Mouse (Mus musculus) liver, embryonic 16.5 days (tissue): ENCODE measurements at regions not wholly inside any gene's neighbourhood (a gene's known extent, or its start where the extent isn't known, plus 50 kb on each side); places are given as distances from the start of the nearest gene placed in this dataset.

Experiments used
- ATAC-seq: fragments of 200-750 bp; cut with Nextera tagmentation; 2 replicates; pipeline ENCODE4 v1.8.0; 2017; ENCODE audit warnings: low read depth, mild to moderate bottlenecking, moderate number of reproducible peaks, moderate library complexity
- H3K27ac ChIP-seq: fragments of 300-500 bp; sonication (generic); 2 replicates; pipeline ENCODE4 v1.5.1; 2014; ENCODE audit warnings: mild to moderate bottlenecking, low read length
- H3K27me3 ChIP-seq: fragments of 300-500 bp; sonication (generic); 2 replicates; pipeline ENCODE4 v1.6.1; 2014; ENCODE audit warnings: low read depth, low read length, mixed read lengths; ENCODE audit not compliant: control insufficient read depth, insufficient read depth
- H3K36me3 ChIP-seq: fragments of 300-500 bp; sonication (generic); 2 replicates; pipeline ENCODE4 v1.6.1; 2014; ENCODE audit warnings: mild to moderate bottlenecking; ENCODE audit not compliant: control insufficient read depth, insufficient read depth
- H3K4me1 ChIP-seq: fragments of 300-500 bp; sonication (generic); 2 replicates; pipeline ENCODE4 v1.6.1; 2014; ENCODE audit warnings: low read depth, low read length, mixed read lengths; ENCODE audit not compliant: control insufficient read depth
- H3K4me2 ChIP-seq: fragments of 300-500 bp; sonication (generic); 2 replicates; pipeline ENCODE4 v1.6.1; 2014; ENCODE audit warnings: low read depth, low read length, mixed read lengths
- H3K4me3 ChIP-seq: fragments of 300-500 bp; sonication (generic); 2 replicates; pipeline ENCODE4 v1.5.1; 2014; ENCODE audit warnings: low read depth, mild to moderate bottlenecking, low read length
- H3K9ac ChIP-seq: fragments of 300-500 bp; sonication (generic); 2 replicates; pipeline ENCODE4 v1.6.1; 2014; ENCODE audit warnings: low read depth, low read length
- H3K9me3 ChIP-seq: fragments of 300-500 bp; sonication (generic); replicated peaks from 2 replicates; pipeline ENCODE4 v1.6.1; 2016; ENCODE audit warnings: low read length; ENCODE audit not compliant: control insufficient read depth
- WGBS: fragments of 180-500 bp; shearing (Covaris S2); extraction: QIAGEN DNeasy Blood & Tissue Kit; methylation state at CpG from one replicate; pipeline ENCODE4 v1.1.7; 2014; ENCODE audit not compliant: insufficient replicate concordance; 5-methylcytosine and 5-hydroxymethylcytosine counted together

- Histone ChIP-seq H3K4me3 (no peak overlapping the region), H3K36me3 (no peaks in the 10 kb centered on the region), H3K4me1 (no peaks in the 10 kb centered on the region), H3K27ac (no peak overlapping the region), H3K9ac (no peak overlapping the region), H3K4me2 (no peak overlapping the region), H3K27me3 (no peaks in the 10 kb centered on the region), H3K9me3 (no peaks in the 10 kb centered on the region)
- 53% methylated on average over 9 of the region's 9 CpGs for WGBS
- no peak for ATAC-seq
Measured at GRCm38 (mm10) chr1:72002471-72003116, 209.5 kb downstream of the Mreg start.

GRCm38 (mm10) chr1:72000741-72001140, 211.4 kb downstream of the Mreg start:
- no peaks in the 10 kb centered on the region for H3K27me3 ChIP-seq
- ATAC-seq = no peak
- no peaks in the 10 kb centered on the region for H3K4me1 ChIP-seq
- no peak overlapping the region for H3K4me2 ChIP-seq
- no peak overlapping the region for H3K9ac ChIP-seq
- no peaks in the 10 kb centered on the region for H3K36me3 ChIP-seq
- H3K4me3 ChIP-seq = no peak overlapping the region
- H3K9me3 ChIP-seq = no peaks in the 10 kb centered on the region
- H3K27ac ChIP-seq = no peak overlapping the region
- WGBS = 66% methylated on average over 2 of the region's 2 CpGs

- H3K36me3 ChIP-seq = no peaks in the 10 kb centered on the region
- no peaks in the 10 kb centered on the region for H3K27me3 ChIP-seq
- H3K4me1 ChIP-seq = no peaks in the 10 kb centered on the region
- no peak overlapping the region for H3K4me3 ChIP-seq
- H3K4me2 ChIP-seq = no peak overlapping the region
- no peak for ATAC-seq
- H3K9me3 ChIP-seq = no peaks in the 10 kb centered on the region
- H3K9ac ChIP-seq = no peak overlapping the region
- 43% methylated on average over 2 of the region's 2 CpGs for WGBS
- no peak overlapping the region for H3K27ac ChIP-seq
Measured at GRCm38 (mm10) chr1:71996828-71997227, 215.3 kb downstream of the Mreg start.

- no peak overlapping the region for H3K9ac ChIP-seq
- H3K4me1 ChIP-seq = no peaks in the 10 kb centered on the region
- ATAC-seq = no peak
- no peaks in the 10 kb centered on the region for H3K9me3 ChIP-seq
- no peak overlapping the region for H3K4me2 ChIP-seq
- H3K27me3 ChIP-seq = no peaks in the 10 kb centered on the region
- H3K27ac ChIP-seq = no peak overlapping the region
- 78% methylated on average over 7 of the region's 7 CpGs for WGBS
- H3K4me3 ChIP-seq = no peak overlapping the region
- no peaks in the 10 kb centered on the region for H3K36me3 ChIP-seq
Measured at GRCm38 (mm10) chr1:71996234-71996619, 215.9 kb downstream of the Mreg start.

GRCm38 (mm10) chr1:71995573-71996233, 216.4 kb downstream of the Mreg start:
- Histone ChIP-seq H3K9me3 (no peaks in the 10 kb centered on the region), H3K4me1 (no peaks in the 10 kb centered on the region), H3K4me2 (no peak overlapping the region), H3K4me3 (no peak overlapping the region), H3K27ac (no peak overlapping the region), H3K27me3 (no peaks in the 10 kb centered on the region), H3K36me3 (no peaks in the 10 kb centered on the region), H3K9ac (no peak overlapping the region)
- WGBS = 72% methylated on average over 16 of the region's 16 CpGs
- ATAC-seq = no peak

- Histone ChIP-seq H3K4me3 (no peak overlapping the region), H3K9ac (no peak overlapping the region), H3K4me2 (no peak overlapping the region), H3K4me1 (no peaks in the 10 kb centered on the region), H3K9me3 (no peaks in the 10 kb centered on the region), H3K27me3 (no peaks in the 10 kb centered on the region), H3K36me3 (no peaks in the 10 kb centered on the region), H3K27ac (no peak overlapping the region)
- ATAC-seq = no peak
- 80% methylated on average over 3 of the region's 3 CpGs for WGBS
Measured at GRCm38 (mm10) chr1:71990936-71991335, 221.2 kb downstream of the Mreg start.

- Histone ChIP-seq H3K4me3 (no peak overlapping the region), H3K9ac (no peak overlapping the region), H3K9me3 (no peaks in the 10 kb centered on the region), H3K27me3 (no peaks in the 10 kb centered on the region), H3K4me1 (no peaks in the 10 kb centered on the region), H3K36me3 (no peaks in the 10 kb centered on the region), H3K4me2 (no peak overlapping the region), H3K27ac (no peak overlapping the region)
- WGBS = 65% methylated on average over 3 of the region's 3 CpGs
- no peak for ATAC-seq
Measured at GRCm38 (mm10) chr1:71988086-71988485, 224.0 kb downstream of the Mreg start.

GRCm38 (mm10) chr1:71986047-71986446, 226.1 kb downstream of the Mreg start:
- Histone ChIP-seq H3K9ac (no peak overlapping the region), H3K4me2 (no peak overlapping the region), H3K27ac (no peak overlapping the region), H3K27me3 (no peaks in the 10 kb centered on the region), H3K4me1 (no peaks in the 10 kb centered on the region), H3K9me3 (no peaks in the 10 kb centered on the region), H3K4me3 (no peak overlapping the region), H3K36me3 (no peaks in the 10 kb centered on the region)
- no peak for ATAC-seq
- 45% methylated on average over 1 of the region's 1 CpGs for WGBS

- Histone ChIP-seq H3K4me1 (no peaks in the 10 kb centered on the region), H3K27ac (no peak overlapping the region), H3K4me3 (no peak overlapping the region), H3K27me3 (no peaks in the 10 kb centered on the region), H3K36me3 (no peaks in the 10 kb centered on the region), H3K9ac (no peak overlapping the region), H3K4me2 (no peak overlapping the region), H3K9me3 (no peaks in the 10 kb centered on the region)
- no peak for ATAC-seq
- WGBS = 72% methylated on average over 7 of the region's 7 CpGs
Measured at GRCm38 (mm10) chr1:71983786-71984185, 228.3 kb downstream of the Mreg start.
